Mouse (Mus musculus) lung, postnatal 0 days (tissue): Measurements from ENCODE around the gene Nxf2. TPM values are rescaled to one million over a fixed set of nuclear protein-coding genes. Genes with fewer than 3 reads are reported as not detected.
A peak's percentile ranks its signal among the peaks of the same experiment; 100 is the strongest.

Source experiments
- ATAC-seq: fragments of 200-750 bp; cut with Nextera tagmentation; 2 replicates; pipeline ENCODE4 v1.8.0; 2017; ENCODE audit warnings: moderate library complexity
- DNase-seq: peaks from one replicate; pipeline ENCODE4 v3.0.0-alpha.2; 2016; ENCODE audit warnings: low spot score
- H3K27ac ChIP-seq: fragments of 300-500 bp; sonication (generic); 2 replicates; pipeline ENCODE4 v1.5.1; 2014; ENCODE audit warnings: antibody characterized with exemption, mild to moderate bottlenecking, low read length, mixed read lengths
- H3K27me3 ChIP-seq: fragments of 300-500 bp; sonication (generic); replicated peaks from 2 replicates; pipeline ENCODE4 v1.6.1; 2014; ENCODE audit warnings: low read length, mixed read lengths; ENCODE audit not compliant: insufficient read depth
- H3K36me3 ChIP-seq: fragments of 300-500 bp; sonication (generic); 2 replicates; pipeline ENCODE4 v1.6.1; 2014; ENCODE audit warnings: low read length, mixed read lengths; ENCODE audit not compliant: insufficient read depth
- H3K4me1 ChIP-seq: fragments of 300-500 bp; sonication (generic); 2 replicates; pipeline ENCODE4 v1.6.1; 2014; ENCODE audit warnings: antibody characterized with exemption, low read depth, low read length, mixed read lengths; ENCODE audit not compliant: insufficient read depth
- H3K4me2 ChIP-seq: fragments of 300-500 bp; sonication (generic); replicated peaks from 2 replicates; pipeline ENCODE4 v1.6.1; 2014; ENCODE audit warnings: low read depth, mild to moderate bottlenecking, low read length, moderate library complexity, mixed read lengths
- H3K4me3 ChIP-seq: fragments of 300-500 bp; sonication (generic); 2 replicates; pipeline ENCODE4 v1.5.1; 2014; ENCODE audit warnings: low read depth, low read length
- H3K9ac ChIP-seq: fragments of 300-500 bp; sonication (generic); replicated peaks from 2 replicates; pipeline ENCODE4 v1.6.1; 2014; ENCODE audit warnings: low read depth, mild to moderate bottlenecking
- H3K9me3 ChIP-seq: fragments of 300-500 bp; sonication (generic); 2 replicates; pipeline ENCODE4 v1.6.1; 2016; ENCODE audit warnings: low read length, mixed read lengths
- CTCF ChIP-seq: IDR thresholded peaks from 2 replicates; pipeline ENCODE4 v1.5.1; 2016; ENCODE audit warnings: antibody characterized with exemption, mild to moderate bottlenecking
- EP300 ChIP-seq: IDR thresholded peaks from 2 replicates; pipeline ENCODE4 v1.6.1; 2016; ENCODE audit warnings: antibody characterized with exemption, mild to moderate bottlenecking, control low read depth
- WGBS: fragments of 180-500 bp; shearing (Covaris S2); extraction: QIAGEN DNeasy Blood & Tissue Kit; methylation state at CpG from one replicate; pipeline ENCODE4 v1.1.7; 2014; 5-methylcytosine and 5-hydroxymethylcytosine counted together
- polyA plus RNA-seq: library from polyadenylated mRNA; unstranded; fragments of >200 nt; fragmentation: Nextera tagmentation; extraction: Ambion mirVana; gene quantifications from 2 replicates; pipeline ENCODE4 v1.2.1, GENCODE M21; 2015

Nxf2 gene
- polyA plus RNA-seq, 1 experiment from 2014 or later = 0.31 TPM

- 65% methylated on average over 4 of the region's 4 CpGs for WGBS
- Histone ChIP-seq H3K4me1 (no peaks in the 10 kb centered on the region), H3K27me3 (no peaks in the 10 kb centered on the region), H3K9me3 (no peaks in the 10 kb centered on the region), H3K27ac (no peak overlapping the region), H3K9ac (no peak overlapping the region), H3K4me3 (no peak overlapping the region), H3K36me3 (no peaks in the 10 kb centered on the region), H3K4me2 (no peak overlapping the region)
- TF ChIP-seq CTCF (no peak), EP300 (no peak)
- ATAC-seq = no peak
- no peak for DNase-seq
Observed at GRCm38 (mm10) chrX:134914851-134915250, 49.7 kb downstream of the Nxf2 start.

GRCm38 (mm10) chrX:134913234-134913936, 51.2 kb downstream of the Nxf2 start:
- peak overlapping the region; percentile 30; the same call in 1 of the 2 replicates for H3K4me2 ChIP-seq
- ATAC-seq = peak; percentile 16; the same call in 1 of the 2 replicates
- 20% methylated on average over 4 of the region's 4 CpGs for WGBS

GRCm38 (mm10) chrX:134912805-134913204, 51.7 kb downstream of the Nxf2 start:
- no peak overlapping the region for H3K4me2 ChIP-seq
- H3K4me3 ChIP-seq = no peak overlapping the region
- 29% methylated on average over 2 of the region's 2 CpGs for WGBS
- no peak for DNase-seq
- H3K9ac ChIP-seq = no peak overlapping the region
- no peaks in the 10 kb centered on the region for H3K36me3 ChIP-seq
- no peaks in the 10 kb centered on the region for H3K27me3 ChIP-seq
- no peak for TF ChIP-seq CTCF
- TF ChIP-seq EP300 = no peak
- no peaks in the 10 kb centered on the region for H3K4me1 ChIP-seq
- no peaks in the 10 kb centered on the region for H3K9me3 ChIP-seq
- ATAC-seq = peak; percentile 44
- H3K27ac ChIP-seq = no peak overlapping the region

More at GRCm38 (mm10) chrX:134913234-134913936, 51.2 kb downstream of the Nxf2 start:
- DNase-seq = peak; percentile 53
- no peaks in the 10 kb centered on the region for H3K27me3 ChIP-seq
- no peak overlapping the region for H3K4me3 ChIP-seq
- TF ChIP-seq CTCF (peak; percentile 71), EP300 (no peak)
- no peaks in the 10 kb centered on the region for H3K9me3 ChIP-seq
- no peaks in the 10 kb centered on the region for H3K4me1 ChIP-seq
- H3K9ac ChIP-seq = no peak overlapping the region
- H3K27ac ChIP-seq = no peak overlapping the region
- H3K36me3 ChIP-seq = no peaks in the 10 kb centered on the region

- no peaks in the 10 kb centered on the region for H3K9me3 ChIP-seq
- ATAC-seq = no peak
Observed at GRCm38 (mm10) chrX:134910345-134910744, 54.2 kb downstream of the Nxf2 start.

More at GRCm38 (mm10) chrX:134910345-134910744, 54.2 kb downstream of the Nxf2 start:
- Histone ChIP-seq H3K9ac (no peak overlapping the region), H3K27me3 (no peaks in the 10 kb centered on the region), H3K27ac (no peak overlapping the region), H3K4me3 (no peak overlapping the region), H3K36me3 (no peaks in the 10 kb centered on the region), H3K4me2 (no peak overlapping the region), H3K4me1 (no peaks in the 10 kb centered on the region)
- DNase-seq = no peak
- 77% methylated on average over 4 of the region's 4 CpGs for WGBS
- TF ChIP-seq EP300 (no peak), CTCF (no peak)

Other genes starting within 250 kb of the Nxf2 start
- gene Armcx1, start 246.8 kb downstream of the Nxf2 start, polyA plus RNA-seq = 33.3 and 37.3 TPM in 2 replicates
- 11.9 and 13.1 TPM in 2 replicates for gene Armcx6, start 213.3 kb downstream of the Nxf2 start, polyA plus RNA-seq
- 46.4 and 56.2 TPM in 2 replicates for gene Armcx3, start 208.2 kb downstream of the Nxf2 start, polyA plus RNA-seq
- 24.0 and 29.7 TPM in 2 replicates for gene Armcx2, start 155.5 kb downstream of the Nxf2 start, polyA plus RNA-seq
- 3.9 and 4.7 TPM in 2 replicates for gene Zmat1, start 44.5 kb upstream of the Nxf2 start, polyA plus RNA-seq
- gene Gm15023, start 212.9 kb upstream of the Nxf2 start, polyA plus RNA-seq = 0.05 TPM in 1 of 2 replicates, not detected in the other
- gene Tceal6, start 245.9 kb upstream of the Nxf2 start, polyA plus RNA-seq = 0.26 and 0.44 TPM in 2 replicates